Mouse (Mus musculus): ENCODE data around the gene Mtus2.

DNA sequence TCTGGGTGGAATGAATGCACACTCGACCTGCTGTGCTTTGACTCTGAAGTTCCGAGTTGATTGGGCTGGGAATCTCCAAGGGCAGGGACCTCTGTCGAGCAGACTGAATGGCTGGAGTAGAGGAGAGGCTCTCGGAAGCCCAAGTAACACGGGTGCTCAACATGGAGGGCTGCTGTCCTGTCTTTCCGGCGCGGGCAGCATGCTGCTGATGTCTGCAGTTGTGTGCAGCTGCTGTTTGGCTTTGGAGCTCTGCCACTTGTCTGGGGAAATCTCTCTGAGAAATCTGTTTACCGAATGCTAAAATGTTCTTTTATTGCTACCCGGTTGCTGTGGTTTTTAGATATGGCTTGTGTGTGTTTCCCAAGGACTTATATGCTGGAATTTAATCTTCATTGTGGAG is 33.7 kb downstream of the Mtus2 start:
- TF ChIP-seq EP300 (IDR thresholded peaks at IDR 0.05) (no peak), CTCF (IDR thresholded peaks at IDR 0.05) (no peak)
